Mouse (Mus musculus) heart, adult 11 months (tissue): Measurements from ENCODE around the gene Map4k2.
A peak's percentile ranks its signal among the peaks of the same experiment; 100 is the strongest.

Source experiments
- DNase-seq: peaks from one replicate; pipeline ENCODE4 v3.0.0; 2022

Gene Map4k2

GRCm38 (mm10) chr19:6403869-6404268 lies 62.9 kb downstream of the Map4k2 start:
- DNase-seq, result peak; percentile 94
